Mouse (Mus musculus) megakaryocyte progenitor cell, adult 5-6 weeks (primary cell): ENCODE data around the gene Ptprn2. TPM values are rescaled to one million over a fixed set of nuclear protein-coding genes. Genes with fewer than 3 reads are reported as not detected.

Experiments
- ATAC-seq: replicated peaks from 2 replicates; pipeline ENCODE4 v1.8.0; 2016; ENCODE audit warnings: mild to moderate bottlenecking, moderate TSS enrichment, inconsistent platforms; ENCODE audit not compliant: poor library complexity
- total RNA-seq, 2 experiments: library from RNA; stranded (forward) in 1 of 2; stranded (reverse) in 1 of 2; fragments of 157-497, 149-512 nt in 1 of 2; fragments of 200-1000 nt in 1 of 2; gene quantifications; 2 replicates each; pipeline versions ENCODE4 v1.2.3 to v1.2.4; 2015 to 2017

Ptprn2 gene
- total RNA-seq, 2 experiments from 2014 or later, result not detected

DNA sequence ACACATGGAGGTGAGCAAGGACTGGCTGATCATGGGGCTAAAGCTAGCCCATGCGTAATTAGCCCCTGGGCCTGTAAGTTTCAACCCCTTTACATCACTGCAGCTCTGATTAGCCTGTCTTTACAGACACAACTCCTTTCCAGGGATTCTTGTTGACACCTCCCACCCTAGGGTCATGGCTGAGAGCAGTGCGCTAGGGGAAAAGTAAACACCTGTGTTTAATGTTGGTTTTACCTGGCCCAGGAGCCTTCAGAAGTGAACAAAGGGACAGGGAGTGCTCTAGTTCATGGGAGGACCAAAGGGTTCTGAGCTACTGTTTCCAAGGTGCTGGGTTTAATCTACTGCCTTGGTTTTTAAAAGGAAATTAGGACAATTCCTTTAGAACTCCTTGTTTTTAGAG is 100.6 kb downstream of the Ptprn2 start:
- ATAC-seq, result no peak

DNA sequence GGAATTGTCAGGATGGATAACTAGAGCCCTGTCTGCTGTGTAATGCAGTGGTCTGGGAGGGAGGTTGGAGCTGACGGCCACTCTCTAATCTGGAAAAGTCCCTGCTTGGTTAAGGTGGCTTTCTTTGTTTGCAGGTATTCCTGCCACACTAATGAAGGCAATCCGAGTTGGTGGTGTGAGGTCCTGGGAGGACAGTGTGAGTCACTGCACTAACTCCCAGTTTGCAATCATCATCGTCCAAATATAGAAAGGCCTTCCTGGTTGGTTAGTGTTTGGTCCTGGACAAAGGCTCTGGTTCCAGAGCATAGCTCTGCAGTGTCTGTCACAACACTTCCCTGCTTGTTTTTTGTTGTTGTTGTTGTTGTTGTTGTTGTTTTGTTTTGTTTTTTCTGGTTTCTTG is 102.0 kb downstream of the Ptprn2 start:
- ATAC-seq, result no peak

DNA sequence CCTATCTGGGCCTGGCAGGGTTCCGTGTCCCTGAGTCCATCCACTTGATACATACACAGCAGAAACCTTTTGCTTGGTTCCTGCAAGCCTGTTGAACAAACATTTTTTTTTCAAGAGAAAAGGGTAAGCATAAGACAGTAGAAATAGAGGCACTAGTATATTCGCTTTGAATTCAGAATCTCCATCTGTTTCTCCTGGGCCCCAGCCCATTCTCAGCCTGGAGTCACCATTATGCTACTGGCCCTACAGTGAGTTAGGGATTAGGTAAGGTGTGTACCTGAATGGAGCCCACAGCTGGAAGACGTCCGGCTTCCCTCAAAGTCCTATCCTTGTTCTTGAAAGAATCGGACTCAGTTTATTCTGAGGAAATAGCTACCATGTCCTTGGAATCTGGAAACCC is 104.6 kb downstream of the Ptprn2 start:
- no peak for ATAC-seq

- ATAC-seq, result peak; percentile 84
Measured at GRCm38 (mm10) chr12:116594457-116594856, 108.9 kb downstream of the Ptprn2 start.

DNA sequence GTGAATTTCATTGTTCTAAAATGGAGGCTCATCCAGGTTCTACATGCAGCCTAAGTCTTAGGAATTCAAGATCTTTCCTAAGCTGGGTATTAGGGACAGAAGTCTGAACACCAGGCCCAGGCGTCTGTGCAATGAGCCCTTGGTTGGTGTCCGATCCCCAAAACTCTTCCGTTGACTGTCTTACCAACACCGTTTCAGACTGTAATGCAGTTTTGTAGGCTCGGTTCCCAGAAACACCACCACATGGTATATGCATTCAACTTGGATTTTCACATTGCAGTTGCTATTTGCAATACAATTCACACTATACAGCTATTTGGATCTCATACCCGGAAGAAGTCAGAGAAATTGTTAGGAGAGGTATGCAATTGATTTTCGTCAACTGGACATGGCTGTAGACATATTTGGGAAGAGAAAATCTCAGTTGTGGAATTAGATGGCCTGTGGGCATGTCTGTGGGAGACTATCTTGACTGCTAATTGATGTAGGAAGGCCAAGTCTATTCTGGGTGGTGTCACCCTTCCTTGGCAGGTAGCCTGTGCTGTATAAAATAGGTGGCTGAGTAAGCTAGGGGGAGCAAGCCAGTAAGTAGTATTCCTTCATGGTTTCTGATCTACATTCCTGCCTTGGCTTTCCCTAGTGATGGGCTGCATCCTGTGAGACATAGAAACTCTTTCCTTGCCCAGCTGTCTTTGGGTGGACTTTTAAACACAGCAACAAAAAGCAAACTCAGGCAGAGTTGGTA is 109.5 kb downstream of the Ptprn2 start:
- ATAC-seq, result no peak

- peak; percentile 26; the same call in 1 of the 2 replicates for ATAC-seq
Measured at GRCm38 (mm10) chr12:116595727-116596126, 110.2 kb downstream of the Ptprn2 start.

- peak; percentile 68 for ATAC-seq
Measured at GRCm38 (mm10) chr12:116596993-116597392, 111.5 kb downstream of the Ptprn2 start.

GRCm38 (mm10) chr12:116597670-116598069 is 112.2 kb downstream of the Ptprn2 start:
- ATAC-seq, result no peak

DNA sequence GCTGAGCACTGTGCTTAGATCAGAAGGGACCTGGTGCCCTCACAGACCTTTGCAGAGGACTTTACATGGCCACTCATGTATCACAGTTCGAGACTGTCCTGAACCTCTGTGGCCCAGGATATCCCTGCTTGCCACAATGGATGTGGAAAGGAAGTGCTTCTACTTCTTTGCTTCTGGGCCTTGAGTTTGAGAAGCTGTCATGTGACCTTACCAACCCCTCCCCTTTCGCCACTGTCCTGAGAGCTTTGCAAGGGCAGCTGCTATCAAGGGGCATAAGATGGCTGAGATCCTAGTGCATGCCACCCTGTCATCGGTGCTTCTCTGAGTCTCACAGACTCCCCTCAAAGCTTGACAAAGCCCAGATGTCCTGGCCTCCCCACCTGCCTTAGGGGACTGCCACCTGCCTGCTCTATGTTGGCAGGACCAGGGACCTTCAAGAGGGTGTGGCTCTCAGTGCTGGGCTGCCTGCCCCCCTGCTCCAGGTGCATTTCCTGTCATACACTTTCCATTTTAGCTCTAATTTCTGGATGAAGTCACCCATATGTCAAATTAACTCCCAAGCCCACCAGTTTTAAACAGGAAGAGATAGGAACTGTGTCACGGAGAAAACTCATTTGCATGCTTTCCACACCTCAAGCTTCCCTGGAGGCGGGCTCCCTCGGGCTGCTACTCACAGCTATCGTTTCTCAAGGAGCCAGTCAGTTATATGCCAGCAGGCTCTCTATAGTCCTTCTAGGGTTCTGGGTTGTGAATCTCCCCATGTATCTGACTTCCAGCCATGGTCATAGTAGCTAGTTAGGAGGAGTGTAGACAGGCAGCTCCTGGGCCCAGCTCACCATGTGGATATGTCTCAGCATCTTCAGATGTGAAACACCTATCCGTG is 112.8 kb downstream of the Ptprn2 start:
- no peak for ATAC-seq

GRCm38 (mm10) chr12:116599537-116599936 is 114.0 kb downstream of the Ptprn2 start:
- ATAC-seq, result no peak

DNA sequence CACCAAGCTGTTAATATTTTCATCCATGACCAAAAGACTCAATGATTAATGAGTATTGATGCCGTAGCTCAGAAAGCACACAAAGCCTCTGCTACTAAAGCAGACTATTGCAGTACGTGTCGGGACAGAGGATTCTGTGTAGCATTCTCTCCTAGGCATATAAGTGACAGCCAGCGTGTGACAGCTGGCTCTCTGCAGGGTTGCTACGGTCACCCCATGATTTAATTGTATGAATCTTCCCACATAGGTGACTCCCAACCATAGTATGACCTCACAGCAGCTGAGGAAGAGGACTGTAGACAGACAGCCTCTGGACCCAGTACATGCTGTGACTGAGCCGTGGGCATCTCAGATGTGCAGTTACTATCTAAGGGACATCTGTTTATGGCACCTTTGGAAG is 114.5 kb downstream of the Ptprn2 start:
- no peak for ATAC-seq

- ATAC-seq, result no peak
Measured at GRCm38 (mm10) chr12:116601395-116601794, 115.9 kb downstream of the Ptprn2 start.

GRCm38 (mm10) chr12:116601921-116602320 is 116.4 kb downstream of the Ptprn2 start:
- no peak for ATAC-seq

DNA sequence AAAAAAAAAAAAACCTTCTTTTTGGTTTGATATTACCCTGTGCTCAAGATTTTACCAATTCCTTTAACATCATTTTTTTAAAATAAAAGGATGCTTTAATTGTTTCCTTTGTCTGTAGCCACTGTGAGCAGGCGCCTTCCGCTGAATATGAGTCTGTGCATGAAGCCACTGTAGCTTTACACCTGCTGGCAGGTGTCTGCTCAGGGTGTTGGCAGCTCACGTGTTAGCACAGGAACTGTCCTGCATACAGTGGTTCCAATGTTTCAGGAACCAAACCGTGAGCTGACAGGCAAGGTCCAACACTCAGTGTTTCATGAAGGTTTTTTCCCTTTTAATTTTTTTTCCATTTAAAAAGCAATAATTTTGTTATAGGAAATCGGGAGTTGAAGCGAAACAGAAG is 123.1 kb downstream of the Ptprn2 start:
- ATAC-seq, result no peak

GRCm38 (mm10) chr12:116619868-116620267 is 134.3 kb downstream of the Ptprn2 start:
- ATAC-seq, result peak; percentile 97

GRCm38 (mm10) chr12:116620299-116620698 is 134.8 kb downstream of the Ptprn2 start:
- 0 out of 2 replicates have a peak, but pooled peaks have one; percentile 4 for ATAC-seq

GRCm38 (mm10) chr12:116621325-116622040 is 136.0 kb downstream of the Ptprn2 start:
- ATAC-seq, result no peak

GRCm38 (mm10) chr12:116622665-116623387 is 137.3 kb downstream of the Ptprn2 start:
- no peak for ATAC-seq

DNA sequence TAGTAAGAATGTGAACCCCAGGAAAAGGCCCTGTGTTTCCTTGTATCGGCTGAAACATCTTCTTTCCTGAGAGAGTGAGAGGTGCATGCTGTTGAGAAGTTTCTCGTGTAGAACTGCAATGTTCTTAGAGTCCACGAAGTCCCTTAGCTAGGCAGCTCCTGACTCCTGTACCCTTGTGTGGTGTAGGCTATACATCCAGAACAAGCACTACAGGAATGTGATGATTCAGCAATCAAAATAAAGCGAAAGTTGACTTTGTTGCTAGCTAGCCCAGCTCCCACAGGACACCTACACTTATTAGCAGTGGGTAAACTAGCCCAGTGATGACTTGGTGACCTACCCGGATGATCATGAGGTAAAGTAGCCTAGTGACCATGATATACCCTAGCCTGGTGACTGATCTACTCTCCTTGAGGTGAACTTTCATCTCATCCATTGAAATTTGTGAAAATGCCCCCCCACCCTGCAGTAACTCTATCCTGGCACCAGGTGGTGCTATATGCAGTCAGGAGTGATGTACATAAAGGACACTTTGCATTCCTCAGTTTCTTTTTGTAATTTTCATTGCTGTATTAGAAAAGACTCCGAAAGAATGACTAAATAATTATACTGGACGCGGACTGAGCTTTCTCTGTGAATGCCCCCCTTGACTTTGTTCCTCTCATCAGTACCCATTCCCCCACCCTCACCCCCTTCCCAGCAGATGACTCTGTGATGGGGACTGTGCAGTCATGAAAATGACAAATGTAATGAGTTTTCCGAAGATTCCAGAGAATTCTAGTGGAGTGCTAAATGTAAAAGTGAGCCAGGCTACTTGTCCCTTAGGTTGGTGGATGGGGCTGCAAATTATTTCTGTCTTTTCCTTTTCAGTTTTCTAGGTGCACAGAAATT is 140.1 kb downstream of the Ptprn2 start:
- peak; percentile 83 for ATAC-seq

- ATAC-seq, result no peak
Measured at GRCm38 (mm10) chr12:116628992-116629391, 143.5 kb downstream of the Ptprn2 start.
